Mouse (Mus musculus): ENCODE results near the gene Apol9a. TPM values are rescaled to one million over a fixed set of nuclear protein-coding genes. Genes with fewer than 3 reads are reported as not detected.

Apol9a gene
- 0.16 TPM in 1 of 2 replicates, not detected in the other for polyA plus RNA-seq (2012)

DNA sequence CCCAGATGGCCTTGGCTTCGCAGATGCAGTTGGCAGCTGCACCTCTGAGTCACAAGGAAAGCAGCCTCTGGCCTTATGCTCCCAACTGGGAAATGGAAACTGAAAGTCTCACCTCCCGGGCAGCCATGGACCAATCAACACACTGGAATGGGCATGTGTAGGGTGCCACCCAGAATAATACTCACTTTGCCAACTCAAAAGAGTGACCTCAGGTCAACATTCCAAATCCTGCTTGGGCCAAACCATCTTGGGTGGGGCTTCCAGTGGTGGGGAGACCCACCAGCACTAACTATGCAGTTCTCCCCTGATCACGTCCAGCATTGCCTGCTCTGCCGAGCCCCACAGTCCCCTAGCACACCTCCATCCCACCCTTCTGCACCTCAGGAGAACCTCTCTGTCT is at the start of gene Apol9a:
TSS of gene Apol9a (minus strand) at position 101 of the 400 bp plus-strand sequence.

DNA sequence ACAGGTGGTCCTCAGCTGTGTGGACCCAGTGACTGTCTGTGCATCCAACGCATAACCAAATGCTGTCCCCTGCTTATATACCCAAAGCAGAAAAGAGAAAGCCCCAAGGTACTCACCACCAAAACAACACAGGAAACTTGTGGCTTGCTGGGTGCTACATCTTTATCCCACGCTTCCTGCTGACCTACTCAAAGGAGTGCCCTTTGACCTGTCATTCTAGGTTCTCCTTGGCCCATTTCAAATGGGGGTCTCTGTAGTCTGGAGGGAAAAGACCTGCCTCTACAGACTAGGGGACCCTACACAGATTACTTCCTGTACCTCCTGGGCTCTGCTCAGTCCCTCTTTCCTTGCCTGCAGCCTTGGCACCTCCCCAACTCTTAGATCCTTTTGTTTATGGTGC is 36.5 kb upstream of the Apol9a start, which contains the start of gene Apol7b:
TSS of gene Apol7b (minus strand) at position 101 of the 400 bp plus-strand sequence.

DNA sequence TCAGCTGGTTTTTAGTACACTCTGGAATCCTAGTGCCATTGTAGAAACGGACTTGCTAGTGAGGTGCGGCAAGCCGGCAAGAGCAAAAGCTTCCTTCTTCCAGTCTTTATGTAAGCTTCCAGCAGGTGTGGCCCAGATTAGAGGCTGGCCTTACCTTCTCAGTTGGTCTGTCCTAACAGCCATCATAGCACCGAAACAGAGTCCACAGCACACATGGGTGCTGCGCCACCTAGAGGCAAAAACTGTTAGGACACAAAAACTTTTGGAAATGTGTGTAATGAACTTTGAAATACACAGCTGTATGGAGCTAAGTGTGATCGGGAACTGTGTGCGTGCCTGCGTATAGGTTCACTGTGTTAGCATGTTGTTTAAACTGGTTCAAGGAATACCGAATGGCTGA is 11.9 kb downstream of the Apol9a start, which contains the start of gene Apol7a:
TSS of gene Apol7a (minus strand) at position 84 of the 400 bp plus-strand sequence.

Other genes starting within 250 kb of the Apol9a start
- gene Rbfox2, start 104.1 kb downstream of the Apol9a start, polyA plus RNA-seq (2012): 0.57 and 0.71 TPM in 2 replicates
- 0.18 TPM in 1 of 2 replicates, not detected in the other for gene Apol7a, start 12.0 kb downstream of the Apol9a start, polyA plus RNA-seq (2012)
- not detected in 2 replicates for gene Apol7b, start 36.4 kb upstream of the Apol9a start, polyA plus RNA-seq (2012)
- not detected in 2 replicates for gene Apol10a, start 65.9 kb upstream of the Apol9a start, polyA plus RNA-seq (2012)
- gene Apol11a, start 97.1 kb upstream of the Apol9a start, polyA plus RNA-seq (2012): 0.05 TPM in 1 of 2 replicates, not detected in the other
- 0.09 TPM in 1 of 2 replicates, not detected in the other for gene Apol7c, start 122.2 kb upstream of the Apol9a start, polyA plus RNA-seq (2012)
- gene 1700025B11Rik, start 150.8 kb upstream of the Apol9a start, polyA plus RNA-seq (2012): not detected in 2 replicates
- not detected in 2 replicates for gene Apol10b, start 185.0 kb upstream of the Apol9a start, polyA plus RNA-seq (2012)
- gene Gm36245, start 188.1 kb upstream of the Apol9a start, polyA plus RNA-seq (2012): not detected in 2 replicates
- gene Apol11b, start 232.2 kb upstream of the Apol9a start, polyA plus RNA-seq (2012): 0.13 and 0.17 TPM in 2 replicates